Mouse (Mus musculus): ENCODE data around the gene P2ry12. TPM values are rescaled to one million over a fixed set of nuclear protein-coding genes. Genes with fewer than 3 reads are reported as not detected.

The P2ry12 gene
- 1.6 and 1.7 TPM in 2 replicates for polyA plus RNA-seq (2012; rRNA removed)

DNA sequence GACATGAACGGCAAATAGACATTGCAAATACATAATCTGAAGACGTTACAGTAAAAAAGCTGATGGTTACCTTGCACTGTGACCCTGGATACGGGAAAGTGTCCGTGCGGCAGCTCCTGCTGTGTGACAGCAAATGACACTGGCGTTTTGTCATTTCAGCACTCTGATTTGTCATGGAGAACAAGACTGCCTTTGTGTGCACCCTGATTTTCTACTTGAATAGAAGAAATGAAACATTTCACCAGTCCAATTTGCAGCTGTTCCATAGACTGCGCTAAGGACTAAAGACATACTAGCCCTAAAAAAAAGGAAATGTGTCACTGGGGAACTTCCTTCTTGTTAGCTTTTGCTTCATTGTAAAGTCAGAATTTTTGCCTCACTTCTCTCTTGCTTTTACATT, at the start of gene P2ry12:
Gene P2ry12 (minus strand): TSS at position 168 of the 400 bp plus-strand sequence.

DNA sequence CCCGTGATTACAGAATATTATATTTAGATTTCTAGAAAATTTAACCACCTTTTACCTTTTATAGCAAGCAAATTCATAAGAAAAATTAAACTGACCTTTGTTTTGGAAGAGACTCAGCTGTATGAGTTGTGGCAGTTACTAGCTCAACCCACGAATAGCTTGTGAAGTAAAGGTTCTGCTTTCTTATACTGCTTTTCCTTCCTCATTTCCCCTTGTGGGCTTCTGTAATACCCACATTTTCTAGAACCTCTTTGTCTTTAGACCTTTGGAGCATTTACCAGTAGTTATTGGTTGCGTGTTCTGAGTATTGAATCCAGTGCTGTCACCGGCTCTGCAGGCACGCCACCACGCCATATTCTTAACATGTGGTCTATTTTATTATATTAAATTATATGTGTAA, 51.9 kb downstream of the P2ry12 start, which contains the start of gene P2ry13:
Gene P2ry13 (minus strand): TSS at position 156 of the 400 bp plus-strand sequence.

DNA sequence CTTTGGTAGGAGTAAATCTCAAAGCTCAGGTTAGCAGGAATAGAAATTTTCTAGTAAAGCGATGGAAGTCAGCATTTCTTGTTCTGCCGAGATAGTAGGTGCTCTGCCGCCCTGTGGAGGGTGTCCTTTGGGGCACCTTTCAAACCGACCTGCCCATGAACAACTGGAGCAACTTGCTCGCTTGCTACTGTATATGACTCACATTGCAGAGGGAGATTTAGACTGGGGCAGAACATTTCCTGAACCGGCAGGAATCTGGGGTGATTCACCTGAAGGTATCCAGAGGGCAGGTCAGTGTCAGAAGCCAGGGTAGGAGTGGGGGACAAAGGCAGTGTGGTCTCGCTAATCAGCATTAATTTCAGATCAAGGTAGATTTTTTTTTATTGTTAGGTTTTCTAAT, 67.7 kb downstream of the P2ry12 start, which contains the start of gene Gpr87:
Gene Gpr87 (minus strand): TSS at position 167 of the 400 bp plus-strand sequence.

Other genes with a start within 250 kb of the P2ry12 start
- gene Gpr171, start 161.1 kb downstream of the P2ry12 start, polyA plus RNA-seq (2012; rRNA removed) = 0.07 TPM in 2 replicates
- gene P2ry14, start 109.3 kb downstream of the P2ry12 start, polyA plus RNA-seq (2012; rRNA removed) = 5.9 and 8.1 TPM in 2 replicates
- not detected in 2 replicates for gene Gpr87, start 67.8 kb downstream of the P2ry12 start, polyA plus RNA-seq (2012; rRNA removed)
- 0.52 and 0.78 TPM in 2 replicates for gene P2ry13, start 52.0 kb downstream of the P2ry12 start, polyA plus RNA-seq (2012; rRNA removed)
- gene Igsf10, start 81.5 kb upstream of the P2ry12 start, polyA plus RNA-seq (2012; rRNA removed) = 2.5 and 2.9 TPM in 2 replicates